Mouse (Mus musculus) embryo, embryonic 10 days (tissue): ENCODE data around the gene Gk5.
"Not testable (repeated sequence)": the region's sequence is repeated elsewhere in the genome, so short reads cannot be mapped to it uniquely, and the experiment has no call there.

Experiments used
- DNase-seq: peaks from one replicate; pipeline ENCODE4 v3.0.0-alpha.2; 2015; ENCODE audit warnings: low spot score

Gene Gk5

GRCm38 (mm10) chr9:96118861-96119772, at the start of gene Gk5:
Gene Gk5 (plus strand): TSS chr9:96119362.
- DNase-seq, result peak; percentile 99

GRCm38 (mm10) chr9:96078752-96079315, 40.3 kb upstream of the Gk5 start:
- DNase-seq, result no peak

- no peak for DNase-seq
These were observed 33.9 kb upstream of the Gk5 start for GRCm38 (mm10) chr9:96085293-96085692.

GRCm38 (mm10) chr9:96087671-96088070, 31.5 kb upstream of the Gk5 start:
- no peak for DNase-seq

GRCm38 (mm10) chr9:96088456-96088855, 30.7 kb upstream of the Gk5 start:
- not testable (repeated sequence) for DNase-seq

- not testable (repeated sequence) for DNase-seq
These were observed 26.5 kb upstream of the Gk5 start for GRCm38 (mm10) chr9:96092637-96093036.

GRCm38 (mm10) chr9:96093221-96093620, 25.9 kb upstream of the Gk5 start:
- DNase-seq, result no peak

GRCm38 (mm10) chr9:96094341-96094740, 24.8 kb upstream of the Gk5 start:
- no peak for DNase-seq

- no peak for DNase-seq
These were observed 24.0 kb upstream of the Gk5 start for GRCm38 (mm10) chr9:96095192-96095591.

GRCm38 (mm10) chr9:96102846-96103245, 16.3 kb upstream of the Gk5 start:
- DNase-seq, result no peak

- no peak for DNase-seq
These were observed 6.2 kb upstream of the Gk5 start for GRCm38 (mm10) chr9:96112879-96113361.

- DNase-seq, result no peak
These were observed 2.4 kb upstream of the Gk5 start for GRCm38 (mm10) chr9:96116801-96117200.

- no peak for DNase-seq
These were observed 946 bp upstream of the Gk5 start for GRCm38 (mm10) chr9:96118216-96118615.

- DNase-seq, result peak; percentile 20
These were observed 8.8 kb downstream of the Gk5 start for GRCm38 (mm10) chr9:96127972-96128371.

GRCm38 (mm10) chr9:96132956-96133603, 13.9 kb downstream of the Gk5 start:
- DNase-seq, result no peak

- no peak for DNase-seq
These were observed 15.3 kb downstream of the Gk5 start for GRCm38 (mm10) chr9:96134470-96134869.

- DNase-seq, result no peak
These were observed 15.8 kb downstream of the Gk5 start for GRCm38 (mm10) chr9:96134916-96135315.

GRCm38 (mm10) chr9:96135461-96135860, 16.3 kb downstream of the Gk5 start:
- no peak for DNase-seq

- no peak for DNase-seq
These were observed 19.8 kb downstream of the Gk5 start for GRCm38 (mm10) chr9:96138958-96139357.

GRCm38 (mm10) chr9:96139876-96140275, 20.7 kb downstream of the Gk5 start:
- no peak for DNase-seq

GRCm38 (mm10) chr9:96140931-96141330, 21.8 kb downstream of the Gk5 start:
- no peak for DNase-seq

GRCm38 (mm10) chr9:96142499-96142898, 23.3 kb downstream of the Gk5 start:
- DNase-seq, result no peak

- DNase-seq, result no peak
These were observed 24.5 kb downstream of the Gk5 start for GRCm38 (mm10) chr9:96143633-96144032.
